Mouse (Mus musculus) limb, embryonic 10.5 days (tissue): ENCODE data around the gene Bach2. TPM values are rescaled to one million over a fixed set of nuclear protein-coding genes. Genes with fewer than 3 reads are reported as not detected.
A peak's percentile ranks its signal among the peaks of the same experiment; 100 is the strongest.

ENCODE experiments used
- DNase-seq: peaks from one replicate; pipeline ENCODE4 v3.0.0-alpha.2; 2017; ENCODE audit warnings: low spot score
- H3K27ac ChIP-seq: fragments of 300-500 bp; sonication (generic); 2 replicates; pipeline ENCODE4 v1.5.1; 2016; ENCODE audit warnings: mild to moderate bottlenecking
- H3K27me3 ChIP-seq: fragments of 300-500 bp; sonication (generic); 2 replicates; pipeline ENCODE4 v1.6.1; 2016; ENCODE audit warnings: low read depth, mild to moderate bottlenecking; ENCODE audit not compliant: poor library complexity, severe bottlenecking
- H3K36me3 ChIP-seq: fragments of 300-500 bp; sonication (generic); 2 replicates; pipeline ENCODE4 v1.6.1; 2016; ENCODE audit warnings: mild to moderate bottlenecking, moderate library complexity
- H3K4me1 ChIP-seq: fragments of 300-500 bp; sonication (generic); 2 replicates; pipeline ENCODE4 v1.6.1; 2016
- H3K4me3 ChIP-seq: fragments of 300-500 bp; sonication (generic); 2 replicates; pipeline ENCODE4 v1.5.1; 2016; ENCODE audit warnings: mild to moderate bottlenecking, moderate library complexity
- H3K9me3 ChIP-seq: fragments of 300-500 bp; sonication (generic); replicated peaks from 2 replicates; pipeline ENCODE4 v1.6.1; 2016; ENCODE audit warnings: mild to moderate bottlenecking
- WGBS: fragments of 180-500 bp; shearing (Covaris S2); methylation state at CpG from one replicate; pipeline ENCODE4 v1.1.7; 2016; 5-methylcytosine and 5-hydroxymethylcytosine counted together
- polyA plus RNA-seq: library from polyadenylated mRNA; unstranded; fragments of >200 nt; fragmentation: Nextera tagmentation; extraction: Ambion mirVana; gene quantifications from 2 replicates; pipeline ENCODE4 v1.2.1, GENCODE M21; 2016

Gene Bach2
- polyA plus RNA-seq, 1 experiment from 2014 or later = 23.0 TPM

GRCm38 (mm10) chr4:32536870-32537508, 298.4 kb downstream of the Bach2 start:
- peak; percentile 64 for DNase-seq
- Histone ChIP-seq H3K4me3 (no peak overlapping the region), H3K36me3 (peaks cover 3% of the 10 kb centered on the region; the same call in 1 of the 2 replicates), H3K27me3 (no peaks in the 10 kb centered on the region), H3K27ac (peak overlapping the region; percentile 86), H3K4me1 (peaks cover 52% of the 10 kb centered on the region), H3K9me3 (no peaks in the 10 kb centered on the region)
- 53% methylated on average over 8 of the region's 8 CpGs for WGBS

- no peaks in the 10 kb centered on the region for H3K27me3 ChIP-seq
- peaks cover 3% of the 10 kb centered on the region; the same call in 1 of the 2 replicates for H3K36me3 ChIP-seq
- no peak overlapping the region for H3K4me3 ChIP-seq
- WGBS = 27% methylated on average over 5 of the region's 5 CpGs
- peaks cover 42% of the 10 kb centered on the region for H3K4me1 ChIP-seq
- H3K27ac ChIP-seq = peak overlapping the region; percentile 86
- peak; percentile 66 for DNase-seq
- H3K9me3 ChIP-seq = no peaks in the 10 kb centered on the region
Observed at GRCm38 (mm10) chr4:32538088-32538487, 299.5 kb downstream of the Bach2 start.

GRCm38 (mm10) chr4:32538488-32538887, 299.9 kb downstream of the Bach2 start:
- no peaks in the 10 kb centered on the region for H3K27me3 ChIP-seq
- peaks cover 3% of the 10 kb centered on the region; the same call in 1 of the 2 replicates for H3K36me3 ChIP-seq
- peak overlapping the region; percentile 86; the same call in 1 of the 2 replicates for H3K27ac ChIP-seq
- no peaks in the 10 kb centered on the region for H3K9me3 ChIP-seq
- WGBS = 81% methylated on average over 4 of the region's 4 CpGs
- DNase-seq = no peak
- no peak overlapping the region for H3K4me3 ChIP-seq
- peaks cover 38% of the 10 kb centered on the region for H3K4me1 ChIP-seq

- Histone ChIP-seq H3K27me3 (no peaks in the 10 kb centered on the region), H3K27ac (peak overlapping the region; percentile 86; the same call in 1 of the 2 replicates), H3K36me3 (peaks cover 3% of the 10 kb centered on the region; the same call in 1 of the 2 replicates), H3K4me1 (peaks cover 38% of the 10 kb centered on the region), H3K4me3 (no peak overlapping the region), H3K9me3 (no peaks in the 10 kb centered on the region)
- WGBS = 81% methylated on average over 11 of the region's 11 CpGs
- DNase-seq = no peak
Observed at GRCm38 (mm10) chr4:32538987-32539386, 300.4 kb downstream of the Bach2 start.

GRCm38 (mm10) chr4:32544821-32545545, 306.4 kb downstream of the Bach2 start:
- DNase-seq = no peak
- Histone ChIP-seq H3K27ac (no peak overlapping the region), H3K36me3 (peaks cover 19% of the 10 kb centered on the region), H3K4me1 (no peaks in the 10 kb centered on the region), H3K9me3 (no peaks in the 10 kb centered on the region), H3K4me3 (no peak overlapping the region), H3K27me3 (no peaks in the 10 kb centered on the region)
- 90% methylated on average over 14 of the region's 14 CpGs for WGBS

- Histone ChIP-seq H3K27me3 (no peaks in the 10 kb centered on the region), H3K36me3 (peaks cover 19% of the 10 kb centered on the region), H3K4me3 (no peak overlapping the region), H3K27ac (no peak overlapping the region), H3K9me3 (no peaks in the 10 kb centered on the region), H3K4me1 (no peaks in the 10 kb centered on the region)
- DNase-seq = no peak
- 64% methylated on average over 4 of the region's 4 CpGs for WGBS
Observed at GRCm38 (mm10) chr4:32545548-32545947, 306.9 kb downstream of the Bach2 start.

GRCm38 (mm10) chr4:32549150-32549549, 310.5 kb downstream of the Bach2 start:
- no peak for DNase-seq
- WGBS = 88% methylated on average over 1 of the region's 1 CpGs
- peaks cover 16% of the 10 kb centered on the region for H3K36me3 ChIP-seq
- no peaks in the 10 kb centered on the region for H3K9me3 ChIP-seq
- H3K27ac ChIP-seq = no peak overlapping the region
- no peaks in the 10 kb centered on the region for H3K27me3 ChIP-seq
- no peak overlapping the region for H3K4me3 ChIP-seq
- H3K4me1 ChIP-seq = no peaks in the 10 kb centered on the region

- Histone ChIP-seq H3K27me3 (no peaks in the 10 kb centered on the region), H3K4me3 (no peak overlapping the region), H3K4me1 (no peaks in the 10 kb centered on the region), H3K27ac (no peak overlapping the region), H3K9me3 (no peaks in the 10 kb centered on the region), H3K36me3 (peaks cover 14% of the 10 kb centered on the region)
- 47% methylated on average over 4 of the region's 4 CpGs for WGBS
- no peak for DNase-seq
Observed at GRCm38 (mm10) chr4:32551337-32551736, 312.7 kb downstream of the Bach2 start.

- Histone ChIP-seq H3K4me1 (peaks cover 8% of the 10 kb centered on the region), H3K27me3 (no peaks in the 10 kb centered on the region), H3K4me3 (no peak overlapping the region), H3K27ac (no peak overlapping the region), H3K36me3 (peaks cover 16% of the 10 kb centered on the region), H3K9me3 (no peaks in the 10 kb centered on the region)
- no peak for DNase-seq
- WGBS = 94% methylated on average over 7 of the region's 7 CpGs
Observed at GRCm38 (mm10) chr4:32555506-32555905, 316.9 kb downstream of the Bach2 start.

- WGBS = 11% methylated on average over 6 of the region's 6 CpGs
- Histone ChIP-seq H3K27ac (0 out of 2 replicates have a peak overlapping the region, but pooled peaks have one; percentile 12), H3K4me1 (peaks cover 12% of the 10 kb centered on the region), H3K4me3 (no peak overlapping the region), H3K36me3 (peaks cover 54% of the 10 kb centered on the region), H3K27me3 (no peaks in the 10 kb centered on the region), H3K9me3 (no peaks in the 10 kb centered on the region)
- no peak for DNase-seq
Observed at GRCm38 (mm10) chr4:32560246-32560645, 321.6 kb downstream of the Bach2 start.

- 54% methylated on average over 8 of the region's 8 CpGs for WGBS
- Histone ChIP-seq H3K27me3 (no peaks in the 10 kb centered on the region), H3K9me3 (no peaks in the 10 kb centered on the region), H3K4me3 (no peak overlapping the region), H3K27ac (no peak overlapping the region), H3K4me1 (peaks cover 12% of the 10 kb centered on the region), H3K36me3 (peaks cover 61% of the 10 kb centered on the region)
- no peak for DNase-seq
Observed at GRCm38 (mm10) chr4:32560724-32561554, 322.3 kb downstream of the Bach2 start.

GRCm38 (mm10) chr4:32561555-32562095, 323.0 kb downstream of the Bach2 start:
- WGBS = 68% methylated on average over 12 of the region's 12 CpGs
- no peaks in the 10 kb centered on the region for H3K9me3 ChIP-seq
- H3K36me3 ChIP-seq = peaks cover 68% of the 10 kb centered on the region
- DNase-seq = no peak
- no peak overlapping the region for H3K27ac ChIP-seq
- no peaks in the 10 kb centered on the region for H3K27me3 ChIP-seq
- no peak overlapping the region for H3K4me3 ChIP-seq
- peaks cover 12% of the 10 kb centered on the region for H3K4me1 ChIP-seq
